Mouse (Mus musculus) embryonic stem cell, embryonic (primary cell): ENCODE measurements around the gene Gm9780.
"Not testable (repeated sequence)": the region's sequence is repeated elsewhere in the genome, so short reads cannot be mapped to it uniquely, and the experiment has no call there.

Experiments
- CTCF ChIA-PET, 4 experiments: fragments of 300-600 bp in 2 of 4; fragments of 350-600 bp in 2 of 4; sonication (Branson Sonifier 250); formaldehyde crosslinking; loops; one replicate each; lab custom pipeline; 2022; ENCODE audit warnings: inconsistent platforms in 2 of 4; lab: Charles Lee
- POLR2A ChIA-PET, 4 experiments: fragments of 300-600 bp in 2 of 4; fragments of 350-600 bp in 2 of 4; sonication (Branson Sonifier 250); formaldehyde crosslinking; loops; one replicate each; lab custom pipeline; 2022; ENCODE audit warnings: antibody characterized with exemption in 4 of 4, inconsistent platforms in 1 of 4; lab: Charles Lee

The Gm9780 gene

DNA sequence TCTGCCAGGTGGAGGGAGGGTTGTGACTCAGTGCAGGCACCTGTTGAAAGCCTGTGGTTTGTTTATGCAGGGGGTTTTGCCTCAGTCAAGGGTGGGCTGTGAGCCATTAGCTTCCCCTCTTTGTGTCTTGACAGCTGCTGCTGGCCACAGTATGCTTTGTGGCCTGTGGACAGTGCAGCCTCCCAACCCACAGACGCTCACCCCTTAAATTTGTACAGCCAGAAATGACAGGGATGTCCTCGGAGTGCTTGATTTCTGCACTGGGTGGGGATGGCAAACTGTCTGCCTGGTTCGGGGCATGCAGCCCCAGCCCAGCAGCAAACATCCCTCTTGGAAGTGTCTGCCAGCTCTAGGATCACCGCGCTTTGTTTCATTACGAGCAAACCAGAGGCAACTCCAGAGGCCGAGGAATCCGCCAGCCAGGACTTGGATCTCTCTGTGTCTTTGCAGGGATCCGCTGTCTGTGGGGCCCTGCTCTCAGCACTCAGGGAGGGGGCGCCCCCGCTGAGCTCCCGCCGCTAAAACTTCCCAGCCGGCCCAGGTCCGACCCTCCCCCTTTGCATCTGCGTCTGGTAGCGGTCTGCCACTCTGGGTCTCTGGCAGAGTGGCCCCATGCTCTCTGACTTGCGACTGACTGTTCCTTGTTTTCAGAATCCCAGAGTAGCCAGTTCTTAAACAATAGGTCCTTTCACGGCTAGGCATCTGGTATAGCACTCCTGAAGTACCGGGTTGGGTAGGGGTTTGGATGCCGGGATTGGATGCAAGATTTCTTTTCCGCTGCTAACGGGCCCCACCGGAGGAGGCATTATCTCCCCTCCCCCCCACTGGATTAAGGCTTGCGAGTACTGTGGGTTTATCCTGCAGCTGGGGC lies 63.9 kb downstream of the Gm9780 start, which contains the start of gene Duxbl1:
Duxbl1 (plus strand) TSS at position 207 of the 871 bp plus-strand sequence.
- CTCF ChIA-PET, POLR2A ChIA-PET: not testable (repeated sequence)
